Mouse (Mus musculus) ES-Bruce4 (cell line): Measurements from ENCODE around the gene Ano4.

Source experiments
- CTCF ChIP-seq: IDR thresholded peaks from one replicate; pipeline ENCODE4 v1.8.1; 2011; ENCODE audit warnings: low read depth, low read length
- EP300 ChIP-seq: IDR thresholded peaks from 2 replicates; pipeline ENCODE4 v1.6.1; 2011; ENCODE audit warnings: low read depth, low read length; ENCODE audit not compliant: insufficient read depth

DNA sequence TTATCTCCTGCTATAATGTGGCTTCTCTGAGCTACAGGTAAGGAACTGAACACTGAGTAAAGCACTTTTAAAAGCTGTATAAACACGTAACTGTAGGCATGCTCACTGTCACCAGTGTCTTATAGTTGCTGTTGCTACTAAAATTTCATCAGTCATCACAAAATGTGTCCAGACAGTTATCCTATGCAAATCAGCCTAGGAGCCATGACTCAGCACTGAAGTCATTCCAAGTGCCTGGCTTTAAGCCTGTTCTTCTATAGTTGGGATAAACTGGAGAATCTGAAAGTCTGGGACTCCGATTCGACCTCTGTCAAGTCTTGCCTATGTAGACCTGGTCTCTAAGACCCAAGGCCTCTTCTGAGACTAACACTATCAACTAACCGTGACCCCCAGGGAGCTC lies 81.2 kb downstream of the Ano4 start:
- TF ChIP-seq CTCF (no peak), EP300 (no peak)
